Mouse (Mus musculus) c-Kit-positive CD71-positive TER-119-negative erythroid progenitor cells, embryonic 14.5 days (primary cell): ENCODE results near the gene Glis1.
"Not testable (repeated sequence)": the region's sequence is repeated elsewhere in the genome, so short reads cannot be mapped to it uniquely, and the experiment has no call there.

Experiments
- DNase-seq: peaks from one replicate; pipeline ENCODE4 v3.0.0-alpha.2; 2013; ENCODE audit warnings: low read depth

Glis1 gene

GRCm38 (mm10) chr4:107577146-107577839 lies 142.9 kb downstream of the Glis1 start:
- no peak for DNase-seq

GRCm38 (mm10) chr4:107580883-107581282 lies 146.5 kb downstream of the Glis1 start:
- no peak for DNase-seq

GRCm38 (mm10) chr4:107586391-107586790 lies 152.0 kb downstream of the Glis1 start:
- DNase-seq, result no peak

- DNase-seq, result no peak
These were observed 154.2 kb downstream of the Glis1 start for GRCm38 (mm10) chr4:107588637-107589036.

GRCm38 (mm10) chr4:107589046-107589445 lies 154.7 kb downstream of the Glis1 start:
- no peak for DNase-seq

- no peak for DNase-seq
These were observed 156.6 kb downstream of the Glis1 start for GRCm38 (mm10) chr4:107590805-107591534.

- no peak for DNase-seq
These were observed 159.0 kb downstream of the Glis1 start for GRCm38 (mm10) chr4:107593426-107593825.

GRCm38 (mm10) chr4:107597226-107597897 lies 163.0 kb downstream of the Glis1 start:
- no peak for DNase-seq

- no peak for DNase-seq
These were observed 163.6 kb downstream of the Glis1 start for GRCm38 (mm10) chr4:107597898-107598580.

- not testable (repeated sequence) for DNase-seq
These were observed 164.2 kb downstream of the Glis1 start for GRCm38 (mm10) chr4:107598581-107598958.

- no peak for DNase-seq
These were observed 167.9 kb downstream of the Glis1 start for GRCm38 (mm10) chr4:107602284-107602683.

GRCm38 (mm10) chr4:107602787-107603186 lies 168.4 kb downstream of the Glis1 start:
- DNase-seq, result no peak

- DNase-seq, result no peak
These were observed 168.8 kb downstream of the Glis1 start for GRCm38 (mm10) chr4:107603208-107603607.

GRCm38 (mm10) chr4:107605964-107606602 lies 171.7 kb downstream of the Glis1 start:
- DNase-seq, result peak; percentile 75

- no peak for DNase-seq
These were observed 175.4 kb downstream of the Glis1 start for GRCm38 (mm10) chr4:107609775-107610174.

- no peak for DNase-seq
These were observed 177.7 kb downstream of the Glis1 start for GRCm38 (mm10) chr4:107611888-107612650.

- no peak for DNase-seq
These were observed 183.3 kb downstream of the Glis1 start for GRCm38 (mm10) chr4:107617596-107618230.

- DNase-seq, result no peak
These were observed 185.1 kb downstream of the Glis1 start for GRCm38 (mm10) chr4:107619487-107619886.

- DNase-seq, result no peak
These were observed 187.0 kb downstream of the Glis1 start for GRCm38 (mm10) chr4:107621366-107621765.

GRCm38 (mm10) chr4:107622296-107622695 lies 187.9 kb downstream of the Glis1 start:
- no peak for DNase-seq

- no peak for DNase-seq
These were observed 189.5 kb downstream of the Glis1 start for GRCm38 (mm10) chr4:107623916-107624315.
